Mouse (Mus musculus) cerebellum, postnatal 36 days (tissue): ENCODE data around the gene Hist3h2a.

Source experiments
- DNase-seq, 2 experiments: peaks; one replicate each; pipeline ENCODE4 v3.0.0; 2021 to 2022; ENCODE audit warnings: mixed read lengths in 2 of 2

The Hist3h2a gene

GRCm38 (mm10) chr11:58948542-58949479 is 5.7 kb upstream of the Hist3h2a start, which contains the start of gene Hist3h2ba:
Hist3h2ba (plus strand) TSS chr11:58948920.
- peak; percentile 82 to 89 for DNase-seq

DNA sequence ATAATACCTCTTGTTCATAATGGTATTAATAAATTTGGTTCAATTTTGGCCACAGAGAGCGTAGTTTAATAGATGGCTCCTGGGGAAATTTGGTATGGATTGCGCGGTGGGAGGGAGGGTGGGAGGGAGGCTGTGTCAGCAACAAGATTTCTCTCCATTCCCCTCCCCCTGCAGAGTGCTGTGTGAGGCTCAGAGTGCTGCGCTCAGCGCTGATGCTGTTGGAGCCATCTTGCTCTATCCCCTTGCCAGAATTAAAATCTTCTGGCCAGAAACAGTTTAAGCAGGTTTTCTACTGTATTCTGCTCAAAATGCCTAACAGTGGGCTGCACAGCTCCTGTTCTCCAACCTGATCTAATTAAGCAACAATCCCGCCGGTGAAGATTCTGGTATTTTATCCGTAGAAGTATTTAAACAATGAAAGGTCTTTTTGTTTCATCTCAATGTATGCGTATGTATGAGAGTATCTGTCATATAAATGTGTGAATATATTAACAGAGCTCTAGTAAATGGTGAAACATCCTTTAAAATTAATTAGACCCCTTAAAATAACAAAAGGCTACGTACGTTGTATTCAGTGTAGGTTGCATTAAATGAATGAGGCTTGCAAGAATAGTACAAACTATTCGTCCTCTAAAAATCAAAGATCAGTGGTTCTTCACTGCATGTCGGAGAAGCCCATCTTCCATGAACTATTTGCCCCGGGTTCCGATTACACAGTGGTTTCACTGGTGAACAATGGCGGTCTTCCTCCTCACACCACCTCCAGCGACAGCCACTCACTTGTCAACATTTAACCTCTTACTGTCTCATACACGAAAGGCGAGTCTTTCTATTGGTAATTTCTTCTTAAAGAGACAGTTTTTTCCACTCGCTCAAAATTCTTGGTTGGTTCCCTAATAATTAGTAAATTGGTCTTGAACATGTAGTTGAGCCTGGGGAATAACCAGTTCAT is 4.7 kb upstream of the Hist3h2a start:
- DNase-seq: peak; percentile 73

DNA sequence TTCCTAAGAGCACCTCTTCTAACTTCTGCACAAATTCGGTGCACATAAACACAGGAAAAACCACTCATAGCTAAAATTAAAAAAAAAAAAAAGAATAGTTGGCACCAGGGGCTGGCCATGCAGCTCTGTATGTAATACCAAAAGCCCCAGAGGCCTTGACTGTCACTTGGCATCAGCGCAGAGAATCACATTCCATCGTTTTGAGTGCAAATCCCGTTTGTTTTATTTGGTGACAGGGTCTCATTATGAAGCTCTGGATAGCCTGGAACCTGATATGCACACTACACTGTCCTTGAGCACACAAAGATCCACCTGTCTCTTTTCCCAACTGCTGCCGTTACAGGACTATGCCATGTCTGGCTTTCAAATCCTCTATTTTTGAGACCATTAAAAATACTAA is 3.3 kb upstream of the Hist3h2a start:
- no peak for DNase-seq

- DNase-seq: peak in 1 of 2 experiments; percentile 55
Observed at GRCm38 (mm10) chr11:58953351-58954169, 925 bp upstream of the Hist3h2a start.

- DNase-seq: peak in 1 of 2 experiments; percentile 89
Observed at GRCm38 (mm10) chr11:58954170-58954419, 390 bp upstream of the Hist3h2a start.

DNA sequence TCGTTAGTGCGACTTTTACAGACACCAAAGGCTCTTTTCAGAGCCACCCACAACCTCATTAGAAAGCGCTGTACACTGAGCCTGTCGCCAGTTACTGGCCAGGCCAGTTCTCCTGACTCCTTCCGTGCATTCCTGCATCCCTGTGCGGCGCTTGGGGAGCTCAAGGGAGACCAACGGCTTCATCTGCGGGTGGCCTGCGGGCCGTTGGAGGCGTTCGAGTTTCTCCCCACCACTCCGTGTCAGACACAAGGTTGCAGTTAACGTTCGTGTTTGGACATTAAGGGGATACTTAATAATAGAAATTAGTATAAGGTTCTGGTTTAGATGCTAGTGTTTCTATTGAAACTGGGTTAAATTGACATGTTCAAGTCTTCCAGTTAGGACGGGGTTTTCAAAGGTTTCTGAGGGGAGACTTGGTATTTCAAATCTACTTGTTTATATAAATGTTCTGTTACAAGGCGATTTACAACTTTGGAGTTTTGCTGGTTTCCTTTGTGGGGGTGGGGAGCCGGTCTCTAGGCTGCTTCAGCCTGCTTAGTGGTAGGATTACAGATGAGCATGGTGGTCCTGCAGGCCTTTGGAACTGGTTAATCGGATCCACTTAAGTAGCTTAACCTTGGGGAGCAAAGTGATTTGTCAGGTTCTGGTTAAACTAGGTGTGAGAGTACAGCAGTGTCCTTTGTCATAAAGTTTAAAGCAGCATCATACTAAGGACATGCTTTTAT is 820 bp downstream of the Hist3h2a start:
- DNase-seq: no peak

- no peak for DNase-seq
Observed at GRCm38 (mm10) chr11:58955868-58956257, 1.4 kb downstream of the Hist3h2a start.

- peak; percentile 37 to 43 for DNase-seq
Observed at GRCm38 (mm10) chr11:58957226-58957914, 2.9 kb downstream of the Hist3h2a start.

DNA sequence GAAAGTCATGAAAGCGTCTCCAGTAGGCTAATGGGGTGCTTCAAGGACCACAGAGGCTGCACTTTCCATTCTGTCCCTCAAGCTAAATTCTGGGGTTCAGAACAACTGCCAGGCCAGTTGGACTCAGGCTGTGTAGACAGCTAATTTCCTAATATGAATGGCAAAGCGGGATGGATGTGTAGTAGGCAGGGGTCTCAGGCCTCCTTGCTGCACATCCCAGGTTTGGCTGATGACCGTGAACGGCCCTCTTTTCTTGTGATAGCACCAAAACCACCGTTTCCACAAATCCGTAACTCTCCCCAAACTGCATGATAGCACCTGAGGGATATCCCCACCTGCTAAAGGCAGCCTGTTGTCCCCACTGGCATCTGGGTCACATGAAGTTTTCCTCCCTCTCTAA is 4.1 kb downstream of the Hist3h2a start:
- no peak for DNase-seq

DNA sequence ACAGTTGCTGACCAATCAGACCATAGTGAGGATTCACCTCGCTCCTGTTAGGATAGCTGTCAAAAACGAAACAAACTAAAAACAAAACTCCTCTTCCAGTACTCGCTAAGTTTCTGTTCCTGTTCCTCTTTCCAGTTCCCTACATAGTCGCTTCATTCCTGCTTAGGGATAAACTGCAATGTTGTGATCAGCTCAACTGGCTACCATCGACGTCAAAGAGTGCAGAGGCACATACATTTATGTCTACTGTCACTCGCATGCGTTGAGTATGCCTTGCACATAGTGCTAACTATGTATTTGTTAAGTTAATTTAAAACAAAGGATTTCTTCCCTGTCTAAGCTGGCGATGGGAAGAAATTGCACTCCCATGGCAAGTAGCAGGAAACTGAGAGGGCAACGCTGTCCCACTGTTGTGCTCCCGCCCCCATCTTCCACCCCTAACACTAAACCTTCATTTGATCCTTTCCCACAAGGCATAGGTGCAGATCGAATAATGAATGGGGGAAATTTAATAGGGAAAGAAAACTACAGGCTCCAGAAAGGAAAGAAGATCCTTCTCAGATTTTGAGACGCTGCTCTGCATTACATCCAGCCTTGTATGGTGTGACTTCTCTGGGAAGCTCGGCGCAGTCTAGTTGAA is 4.8 kb downstream of the Hist3h2a start:
- DNase-seq: no peak

- peak; percentile 87 to 89 for DNase-seq
Observed at GRCm38 (mm10) chr11:58959921-58960465, 5.5 kb downstream of the Hist3h2a start.

GRCm38 (mm10) chr11:58961364-58962177 is 7.1 kb downstream of the Hist3h2a start:
- DNase-seq: no peak

GRCm38 (mm10) chr11:58963543-58963942 is 9.1 kb downstream of the Hist3h2a start:
- peak in 1 of 2 experiments; percentile 58 for DNase-seq

DNA sequence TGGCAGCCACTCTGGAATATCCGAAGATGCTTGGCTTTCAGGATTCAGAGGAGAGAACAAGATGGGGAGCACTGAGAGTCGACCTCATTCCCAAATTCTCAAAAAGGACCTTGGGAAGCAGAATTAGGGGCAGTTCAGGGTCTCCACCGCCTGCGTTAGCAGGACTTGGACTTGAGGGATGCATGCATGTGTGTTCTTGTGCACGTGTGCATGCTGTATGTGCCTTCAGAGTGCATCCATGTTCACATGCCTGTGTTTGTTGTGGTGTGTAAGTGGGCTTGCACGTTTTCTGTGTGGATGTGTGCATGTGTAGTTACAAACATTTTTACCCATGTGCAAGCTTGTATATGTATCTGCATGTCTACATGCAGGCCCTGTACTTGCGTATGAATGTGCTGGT is 9.7 kb downstream of the Hist3h2a start:
- no peak for DNase-seq

DNA sequence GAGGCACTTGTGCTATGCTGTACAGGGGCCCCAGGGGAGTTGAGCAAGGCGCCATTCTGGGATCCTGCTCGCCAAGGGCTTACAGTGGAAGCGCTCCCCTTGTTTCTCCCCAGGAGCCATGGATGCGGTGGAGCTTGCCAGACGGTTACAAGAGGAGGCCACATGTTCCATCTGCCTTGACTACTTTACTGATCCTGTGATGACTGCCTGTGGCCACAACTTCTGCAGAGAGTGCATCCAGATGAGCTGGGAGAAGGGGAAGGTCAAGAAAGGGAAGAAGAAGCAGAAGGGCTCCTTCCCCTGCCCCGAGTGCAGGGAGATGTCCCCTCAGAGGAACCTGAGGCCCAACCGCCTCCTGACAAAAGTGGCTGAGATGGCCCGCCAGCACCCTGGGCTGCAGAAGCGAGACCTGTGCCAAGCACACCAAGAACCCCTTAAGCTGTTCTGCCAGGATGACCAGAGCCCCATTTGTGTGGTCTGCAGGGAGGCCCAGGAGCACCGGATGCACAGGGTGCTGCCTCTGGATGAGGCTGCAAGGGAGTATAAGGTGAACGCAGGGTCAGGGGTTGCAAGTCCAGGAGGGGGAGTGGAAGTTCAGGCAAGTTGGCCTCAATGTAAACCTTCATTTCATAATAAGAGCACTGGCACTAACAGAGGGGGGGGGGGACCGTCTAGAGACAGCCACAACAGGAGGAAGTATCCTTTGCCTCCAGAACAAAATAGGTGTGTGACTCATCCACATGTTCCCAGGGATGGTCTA is 10.7 kb downstream of the Hist3h2a start:
- DNase-seq: no peak

GRCm38 (mm10) chr11:58967346-58967745 is 12.9 kb downstream of the Hist3h2a start:
- no peak for DNase-seq

GRCm38 (mm10) chr11:58968551-58968950 is 14.1 kb downstream of the Hist3h2a start:
- DNase-seq: no peak

GRCm38 (mm10) chr11:58969027-58969426 is 14.5 kb downstream of the Hist3h2a start:
- no peak for DNase-seq

GRCm38 (mm10) chr11:58969659-58970058 is 15.2 kb downstream of the Hist3h2a start:
- DNase-seq: no peak
